Mouse (Mus musculus) monocyte, adult 2 months (primary cell): ENCODE measurements around the gene Ccr10.
A peak's percentile ranks its signal among the peaks of the same experiment; 100 is the strongest.

Source experiments
- DNase-seq, 2 experiments: peaks; one replicate each; pipeline ENCODE4 v3.0.0; 2022; ENCODE audit warnings: low spot score in 2 of 2, low read depth in 1 of 2

Gene Ccr10

GRCm38 (mm10) chr11:101155728-101156371, 19.4 kb downstream of the Ccr10 start, which contains the start of gene Tubg2:
Tubg2 (plus strand) TSS chr11:101155907.
- no peak for DNase-seq

- no peak for DNase-seq
These were observed 20.1 kb downstream of the Ccr10 start for GRCm38 (mm10) chr11:101155151-101155550.

GRCm38 (mm10) chr11:101154648-101155047, 20.6 kb downstream of the Ccr10 start:
- no peak for DNase-seq

GRCm38 (mm10) chr11:101152825-101153224, 22.4 kb downstream of the Ccr10 start:
- no peak for DNase-seq

- no peak for DNase-seq
These were observed 24.2 kb downstream of the Ccr10 start for GRCm38 (mm10) chr11:101151063-101151462.

GRCm38 (mm10) chr11:101149178-101150105, 25.8 kb downstream of the Ccr10 start:
- no peak for DNase-seq

GRCm38 (mm10) chr11:101148751-101149150, 26.5 kb downstream of the Ccr10 start:
- no peak for DNase-seq

- DNase-seq = no peak
These were observed 28.9 kb downstream of the Ccr10 start for GRCm38 (mm10) chr11:101146377-101146776.

- peak; percentile 34 to 43 for DNase-seq
These were observed 31.7 kb downstream of the Ccr10 start for GRCm38 (mm10) chr11:101143338-101144225.

- no peak for DNase-seq
These were observed 32.9 kb downstream of the Ccr10 start for GRCm38 (mm10) chr11:101142215-101142967.

GRCm38 (mm10) chr11:101141088-101141487, 34.2 kb downstream of the Ccr10 start:
- no peak for DNase-seq

GRCm38 (mm10) chr11:101140164-101140819, 35.0 kb downstream of the Ccr10 start:
- no peak for DNase-seq

- no peak for DNase-seq
These were observed 36.6 kb downstream of the Ccr10 start for GRCm38 (mm10) chr11:101138536-101139181.

GRCm38 (mm10) chr11:101137000-101137399, 38.2 kb downstream of the Ccr10 start:
- no peak for DNase-seq

- no peak for DNase-seq
These were observed 40.9 kb downstream of the Ccr10 start for GRCm38 (mm10) chr11:101134217-101134865.

GRCm38 (mm10) chr11:101133037-101133436, 42.2 kb downstream of the Ccr10 start:
- no peak for DNase-seq

GRCm38 (mm10) chr11:101131701-101132100, 43.5 kb downstream of the Ccr10 start:
- no peak for DNase-seq

- DNase-seq = no peak
These were observed 44.1 kb downstream of the Ccr10 start for GRCm38 (mm10) chr11:101131187-101131586.
